Mouse (Mus musculus): ENCODE results near the gene Nhsl1. TPM values are rescaled to one million over a fixed set of nuclear protein-coding genes. Genes with fewer than 3 reads are reported as not detected.
A peak's percentile ranks its signal among the peaks of the same experiment; 100 is the strongest.

Nhsl1 gene
- polyA plus RNA-seq, 1 experiment from 2014 or later = 8.8 TPM

- ATAC-seq (replicated peaks; ENCODE audit: low FRiP score, low read depth) (no peak; the same call in 1 of the 2 replicates), DNase-seq (ENCODE audit: low spot score) (peak; percentile 82)
- no peaks in the 10 kb centered on the region for H3K36me3 ChIP-seq (ENCODE audit: insufficient read depth, low read length)
- H3K27me3 ChIP-seq (ENCODE audit: insufficient read depth, low read length) = no peaks in the 10 kb centered on the region
- H3K4me1 ChIP-seq (replicated peaks; ENCODE audit: insufficient read depth, low read length) = peaks cover 1% of the 10 kb centered on the region; the same call in 1 of the 2 replicates
- peak; percentile 19; the same call in 1 of the 2 replicates for TF ChIP-seq CTCF (IDR thresholded peaks at IDR 0.05; ENCODE audit: low read depth)
- H3K9me3 ChIP-seq (replicated peaks; ENCODE audit: low read length) = no peaks in the 10 kb centered on the region
- peak overlapping the region; percentile 76 for H3K4me2 ChIP-seq (ENCODE audit: low read length)
- H3K9ac ChIP-seq (ENCODE audit: low read depth, low read length) = peak overlapping the region; percentile 58
- H3K27ac ChIP-seq = peak overlapping the region; percentile 77
- H3K4me3 ChIP-seq (replicated peaks; ENCODE audit: low read depth, low read length) = peak overlapping the region; percentile 40
- 3% methylated on average over 18 of the region's 18 CpGs for WGBS
Observed at GRCm38 (mm10) chr10:18430973-18431372, 112.2 kb downstream of the Nhsl1 start.

GRCm38 (mm10) chr10:18431546-18431945 lies 112.8 kb downstream of the Nhsl1 start:
- Histone ChIP-seq H3K4me1 (replicated peaks; ENCODE audit: insufficient read depth, low read length) (peaks cover 3% of the 10 kb centered on the region; the same call in 1 of the 2 replicates), H3K4me3 (replicated peaks; ENCODE audit: low read depth, low read length) (peak overlapping the region; percentile 40; the same call in 1 of the 2 replicates), H3K9me3 (replicated peaks; ENCODE audit: low read length) (no peaks in the 10 kb centered on the region), H3K27me3 (ENCODE audit: insufficient read depth, low read length) (no peaks in the 10 kb centered on the region), H3K36me3 (ENCODE audit: insufficient read depth, low read length) (no peaks in the 10 kb centered on the region), H3K4me2 (ENCODE audit: low read length) (peak overlapping the region; percentile 76), H3K9ac (ENCODE audit: low read depth, low read length) (no peak overlapping the region), H3K27ac (no peak overlapping the region)
- no peak for TF ChIP-seq CTCF (IDR thresholded peaks at IDR 0.05; ENCODE audit: low read depth)
- 29% methylated on average over 3 of the region's 3 CpGs for WGBS
- ATAC-seq (replicated peaks; ENCODE audit: low FRiP score, low read depth) (no peak), DNase-seq (ENCODE audit: low spot score) (peak; percentile 78)

GRCm38 (mm10) chr10:18435454-18435853 lies 116.7 kb downstream of the Nhsl1 start:
- H3K27me3 ChIP-seq (ENCODE audit: insufficient read depth, low read length) = no peaks in the 10 kb centered on the region
- H3K9me3 ChIP-seq (replicated peaks; ENCODE audit: low read length) = no peaks in the 10 kb centered on the region
- no peak for ATAC-seq (replicated peaks; ENCODE audit: low FRiP score, low read depth)
- DNase-seq (ENCODE audit: low spot score) = no peak
- no peak overlapping the region for H3K9ac ChIP-seq (ENCODE audit: low read depth, low read length)
- H3K36me3 ChIP-seq (ENCODE audit: insufficient read depth, low read length) = no peaks in the 10 kb centered on the region
- peaks cover 3% of the 10 kb centered on the region; the same call in 1 of the 2 replicates for H3K4me1 ChIP-seq (replicated peaks; ENCODE audit: insufficient read depth, low read length)
- WGBS = 56% methylated on average over 6 of the region's 6 CpGs
- no peak for TF ChIP-seq CTCF (IDR thresholded peaks at IDR 0.05; ENCODE audit: low read depth)
- no peak overlapping the region for H3K27ac ChIP-seq
- H3K4me3 ChIP-seq (replicated peaks; ENCODE audit: low read depth, low read length) = no peak overlapping the region
- H3K4me2 ChIP-seq (ENCODE audit: low read length) = no peak overlapping the region

GRCm38 (mm10) chr10:18435938-18436337 lies 117.2 kb downstream of the Nhsl1 start:
- TF ChIP-seq CTCF (IDR thresholded peaks at IDR 0.05; ENCODE audit: low read depth) = no peak
- Histone ChIP-seq H3K4me1 (replicated peaks; ENCODE audit: insufficient read depth, low read length) (peaks cover 3% of the 10 kb centered on the region; the same call in 1 of the 2 replicates), H3K4me2 (ENCODE audit: low read length) (no peak overlapping the region), H3K9me3 (replicated peaks; ENCODE audit: low read length) (no peaks in the 10 kb centered on the region), H3K9ac (ENCODE audit: low read depth, low read length) (no peak overlapping the region), H3K27ac (no peak overlapping the region), H3K27me3 (ENCODE audit: insufficient read depth, low read length) (no peaks in the 10 kb centered on the region), H3K4me3 (replicated peaks; ENCODE audit: low read depth, low read length) (no peak overlapping the region), H3K36me3 (ENCODE audit: insufficient read depth, low read length) (no peaks in the 10 kb centered on the region)
- ATAC-seq (replicated peaks; ENCODE audit: low FRiP score, low read depth) = no peak
- WGBS = 35% methylated on average over 7 of the region's 7 CpGs
- peak; percentile 51 for DNase-seq (ENCODE audit: low spot score)

GRCm38 (mm10) chr10:18437584-18437983 lies 118.8 kb downstream of the Nhsl1 start:
- Histone ChIP-seq H3K4me1 (replicated peaks; ENCODE audit: insufficient read depth, low read length) (0 out of 2 replicates have a peak, but pooled peaks cover 3% of the 10 kb centered on the region), H3K27ac (no peak overlapping the region), H3K4me3 (replicated peaks; ENCODE audit: low read depth, low read length) (no peak overlapping the region), H3K36me3 (ENCODE audit: insufficient read depth, low read length) (no peaks in the 10 kb centered on the region), H3K27me3 (ENCODE audit: insufficient read depth, low read length) (no peaks in the 10 kb centered on the region), H3K9ac (ENCODE audit: low read depth, low read length) (no peak overlapping the region), H3K9me3 (replicated peaks; ENCODE audit: low read length) (no peaks in the 10 kb centered on the region), H3K4me2 (ENCODE audit: low read length) (no peak overlapping the region)
- 73% methylated on average over 2 of the region's 2 CpGs for WGBS
- DNase-seq (ENCODE audit: low spot score) = peak; percentile 25
- ATAC-seq (replicated peaks; ENCODE audit: low FRiP score, low read depth) = no peak
- TF ChIP-seq CTCF (IDR thresholded peaks at IDR 0.05; ENCODE audit: low read depth) = no peak

- Histone ChIP-seq H3K4me2 (ENCODE audit: low read length) (no peak overlapping the region), H3K27ac (no peak overlapping the region), H3K27me3 (ENCODE audit: insufficient read depth, low read length) (no peaks in the 10 kb centered on the region), H3K36me3 (ENCODE audit: insufficient read depth, low read length) (no peaks in the 10 kb centered on the region), H3K9me3 (replicated peaks; ENCODE audit: low read length) (no peaks in the 10 kb centered on the region), H3K4me1 (replicated peaks; ENCODE audit: insufficient read depth, low read length) (0 out of 2 replicates have a peak, but pooled peaks cover 4% of the 10 kb centered on the region), H3K4me3 (replicated peaks; ENCODE audit: low read depth, low read length) (no peak overlapping the region), H3K9ac (ENCODE audit: low read depth, low read length) (no peak overlapping the region)
- WGBS = 60% methylated on average over 6 of the region's 6 CpGs
- ATAC-seq (replicated peaks; ENCODE audit: low FRiP score, low read depth) = no peak
- TF ChIP-seq CTCF (IDR thresholded peaks at IDR 0.05; ENCODE audit: low read depth) = no peak
- no peak for DNase-seq (ENCODE audit: low spot score)
Observed at GRCm38 (mm10) chr10:18445603-18446358, 127.0 kb downstream of the Nhsl1 start.
